Mouse (Mus musculus) heart, embryonic 16.5 days (tissue): ENCODE results near the gene Isg20l2. TPM values are rescaled to one million over a fixed set of nuclear protein-coding genes. Genes with fewer than 3 reads are reported as not detected.
A peak's percentile ranks its signal among the peaks of the same experiment; 100 is the strongest.

Experiments used
- ATAC-seq: fragments of 200-750 bp; cut with Nextera tagmentation; replicated peaks from 2 replicates; pipeline ENCODE4 v1.8.0; 2017; ENCODE audit warnings: moderate number of reproducible peaks; ENCODE audit not compliant: insufficient read depth, low FRiP score; ENCODE audit errors: extremely low read depth
- H3K27ac ChIP-seq: fragments of 300-500 bp; sonication (generic); 2 replicates; pipeline ENCODE4 v1.5.1; 2014; ENCODE audit warnings: mild to moderate bottlenecking, low read length, control low read depth, moderate library complexity
- H3K27me3 ChIP-seq: fragments of 300-500 bp; sonication (generic); 2 replicates; pipeline ENCODE4 v1.6.1; 2014; ENCODE audit warnings: low read length, mixed read lengths; ENCODE audit not compliant: control insufficient read depth, insufficient read depth
- H3K36me3 ChIP-seq: fragments of 300-500 bp; sonication (generic); 2 replicates; pipeline ENCODE4 v1.6.1; 2014; ENCODE audit not compliant: control insufficient read depth, insufficient read depth
- H3K4me1 ChIP-seq: fragments of 300-500 bp; sonication (generic); 2 replicates; pipeline ENCODE4 v1.6.1; 2014; ENCODE audit warnings: low read length, mixed read lengths; ENCODE audit not compliant: control insufficient read depth, insufficient read depth
- H3K4me2 ChIP-seq: fragments of 300-500 bp; sonication (generic); 2 replicates; pipeline ENCODE4 v1.6.1; 2014; ENCODE audit warnings: low read depth, mild to moderate bottlenecking, control low read depth, low read length
- H3K4me3 ChIP-seq: fragments of 300-500 bp; sonication (generic); 2 replicates; pipeline ENCODE4 v1.5.1; 2014; ENCODE audit warnings: mild to moderate bottlenecking, control low read depth, low read length
- H3K9ac ChIP-seq: fragments of 300-500 bp; sonication (generic); 2 replicates; pipeline ENCODE4 v1.6.1; 2014; ENCODE audit warnings: low read length, control low read depth
- H3K9me3 ChIP-seq: fragments of 300-500 bp; sonication (generic); replicated peaks from 2 replicates; pipeline ENCODE4 v1.6.1; 2016; ENCODE audit warnings: low read length; ENCODE audit not compliant: control insufficient read depth
- WGBS: fragments of 180-500 bp; shearing (Covaris S2); extraction: QIAGEN DNeasy Blood & Tissue Kit; methylation state at CpG from one replicate; pipeline ENCODE4 v1.1.7; 2014; 5-methylcytosine and 5-hydroxymethylcytosine counted together
- polyA plus RNA-seq: library from polyadenylated mRNA; unstranded; fragments of >200 nt; fragmentation: Nextera tagmentation; extraction: Ambion mirVana; gene quantifications from 2 replicates; pipeline ENCODE4 v1.2.1, GENCODE M21; 2015

Isg20l2 gene
- polyA plus RNA-seq, 1 experiment from 2014 or later = 29.2 TPM

DNA sequence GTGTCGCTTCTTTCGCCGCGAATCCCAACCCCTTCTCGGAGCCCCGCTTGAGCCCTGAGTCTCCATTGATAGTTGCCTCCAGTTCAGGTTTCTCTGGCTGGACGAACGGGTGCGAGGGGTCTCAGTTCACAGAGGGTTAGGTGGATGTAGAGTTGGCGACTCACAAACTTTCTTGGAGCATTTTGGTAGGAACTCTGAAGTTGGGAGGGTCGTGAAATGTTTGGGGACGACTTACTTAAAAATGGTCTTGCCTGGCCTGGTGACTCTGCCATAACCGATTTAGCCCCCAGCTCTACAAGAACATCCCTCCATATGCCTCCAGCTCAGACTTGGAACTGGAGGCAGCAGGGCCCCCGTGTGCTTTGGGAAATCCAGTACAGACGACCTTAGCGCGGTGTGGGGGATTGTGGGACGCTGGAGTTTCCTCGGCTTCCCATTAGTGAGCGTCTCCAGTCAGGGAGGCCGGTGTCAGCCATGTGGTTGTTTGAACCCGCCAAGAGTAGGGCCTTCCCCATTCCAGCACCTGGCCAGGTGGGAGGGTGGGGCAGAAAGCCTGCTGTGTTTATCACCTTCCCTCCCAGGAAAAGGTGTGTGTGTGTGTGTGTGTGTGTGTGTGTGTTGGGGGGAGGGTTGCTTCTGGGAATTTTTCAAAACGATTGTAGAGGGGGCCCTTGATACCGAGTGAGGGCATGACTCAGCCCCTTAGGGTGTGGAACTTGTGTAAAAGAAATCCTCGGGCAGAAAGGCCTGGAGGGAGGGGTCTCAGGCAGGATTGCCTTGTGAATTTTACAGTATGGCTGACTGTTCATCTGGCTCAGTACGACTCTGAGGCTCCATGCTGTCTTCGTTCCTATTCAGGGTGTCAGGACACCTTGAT, 22.9 kb upstream of the Isg20l2 start:
- no peak for ATAC-seq
- H3K36me3 ChIP-seq = no peaks in the 10 kb centered on the region
- H3K27ac ChIP-seq = peak overlapping the region; percentile 96
- H3K9me3 ChIP-seq = no peaks in the 10 kb centered on the region
- peak overlapping the region; percentile 93 for H3K4me2 ChIP-seq
- WGBS = 0% methylated on average over 27 of the region's 27 CpGs
- no peaks in the 10 kb centered on the region for H3K27me3 ChIP-seq
- H3K4me1 ChIP-seq = peaks cover 32% of the 10 kb centered on the region
- H3K4me3 ChIP-seq = peak overlapping the region; percentile 77
- peak overlapping the region; percentile 91 for H3K9ac ChIP-seq

DNA sequence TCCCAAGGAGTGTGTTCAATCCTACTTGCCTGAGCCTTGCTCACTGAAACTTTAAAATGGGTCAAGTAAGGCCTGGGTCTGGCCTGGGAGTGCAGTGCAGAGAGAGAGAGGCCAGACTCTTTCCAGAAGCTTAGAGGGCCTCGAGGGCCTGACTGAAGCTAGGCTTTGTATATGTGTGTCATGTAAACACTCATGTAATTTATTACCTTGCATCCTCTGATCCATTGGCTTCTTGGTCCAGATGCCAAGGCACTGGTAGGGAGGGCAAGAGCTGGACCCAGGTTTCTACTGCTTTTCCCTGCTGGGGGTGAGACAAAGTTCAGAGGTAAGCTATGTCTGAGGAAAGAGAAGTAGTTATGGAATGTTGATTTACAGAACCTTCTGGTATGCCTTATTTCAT, 22.2 kb upstream of the Isg20l2 start:
- 6% methylated on average over 1 of the region's 1 CpGs for WGBS
- Histone ChIP-seq H3K9ac (peak overlapping the region; percentile 91), H3K27ac (peak overlapping the region; percentile 96), H3K4me2 (peak overlapping the region; percentile 93), H3K4me3 (peak overlapping the region; percentile 77), H3K9me3 (no peaks in the 10 kb centered on the region), H3K4me1 (peaks cover 32% of the 10 kb centered on the region), H3K36me3 (no peaks in the 10 kb centered on the region), H3K27me3 (no peaks in the 10 kb centered on the region)
- ATAC-seq = no peak

DNA sequence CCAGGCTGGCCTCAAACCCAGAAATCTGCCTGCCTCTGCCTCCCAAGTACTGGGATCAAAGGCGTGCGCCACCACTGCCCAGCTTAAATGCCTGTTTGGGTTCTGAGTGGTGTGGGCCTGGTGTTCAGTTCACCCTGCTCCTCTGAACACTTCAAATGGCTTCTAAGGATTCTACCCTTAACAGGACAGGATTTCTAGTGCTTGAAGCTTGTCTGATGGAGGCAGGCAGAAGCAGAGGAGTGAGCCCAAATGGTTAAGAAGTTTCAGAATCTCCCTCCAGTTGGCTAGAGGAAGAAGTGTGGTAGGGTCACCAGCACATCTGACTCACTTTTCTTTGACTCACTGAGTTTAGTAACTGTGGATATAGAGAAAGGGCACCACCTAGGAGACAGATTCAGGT, 20.7 kb upstream of the Isg20l2 start:
- H3K4me1 ChIP-seq = peaks cover 32% of the 10 kb centered on the region
- H3K9ac ChIP-seq = peak overlapping the region; percentile 65; the same call in 1 of the 2 replicates
- H3K36me3 ChIP-seq = peaks cover 12% of the 10 kb centered on the region
- no peaks in the 10 kb centered on the region for H3K27me3 ChIP-seq
- H3K4me2 ChIP-seq = peak overlapping the region; percentile 73; the same call in 1 of the 2 replicates
- 98% methylated on average over 2 of the region's 2 CpGs for WGBS
- no peak for ATAC-seq
- peak overlapping the region; percentile 86 for H3K27ac ChIP-seq
- no peaks in the 10 kb centered on the region for H3K9me3 ChIP-seq
- no peak overlapping the region for H3K4me3 ChIP-seq

DNA sequence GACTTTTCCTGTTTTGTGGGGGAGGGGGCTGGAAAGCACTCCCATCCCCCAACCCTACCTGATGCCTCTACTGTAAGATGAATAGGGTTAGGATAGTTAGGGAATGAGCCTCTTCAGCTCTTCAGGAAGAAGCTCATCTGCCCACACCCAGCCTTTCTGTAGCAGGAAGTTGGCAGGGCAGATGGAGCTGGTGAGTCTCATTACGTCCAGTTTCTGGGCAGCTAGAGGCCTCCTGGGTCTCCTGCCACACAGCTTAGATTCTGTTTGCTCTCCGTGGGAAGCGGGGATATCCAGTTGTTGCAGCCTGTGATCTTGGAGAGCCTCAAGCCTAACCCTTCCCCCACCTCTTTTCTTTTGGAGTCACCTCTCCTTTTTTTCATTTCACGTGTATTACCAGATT, 20.2 kb upstream of the Isg20l2 start:
- 24% methylated on average over 4 of the region's 4 CpGs for WGBS
- Histone ChIP-seq H3K4me1 (peaks cover 32% of the 10 kb centered on the region), H3K9ac (peak overlapping the region; percentile 65), H3K36me3 (peaks cover 15% of the 10 kb centered on the region), H3K9me3 (no peaks in the 10 kb centered on the region), H3K27me3 (no peaks in the 10 kb centered on the region), H3K4me3 (peak overlapping the region; percentile 54), H3K27ac (peak overlapping the region; percentile 86), H3K4me2 (peak overlapping the region; percentile 73)
- no peak for ATAC-seq

DNA sequence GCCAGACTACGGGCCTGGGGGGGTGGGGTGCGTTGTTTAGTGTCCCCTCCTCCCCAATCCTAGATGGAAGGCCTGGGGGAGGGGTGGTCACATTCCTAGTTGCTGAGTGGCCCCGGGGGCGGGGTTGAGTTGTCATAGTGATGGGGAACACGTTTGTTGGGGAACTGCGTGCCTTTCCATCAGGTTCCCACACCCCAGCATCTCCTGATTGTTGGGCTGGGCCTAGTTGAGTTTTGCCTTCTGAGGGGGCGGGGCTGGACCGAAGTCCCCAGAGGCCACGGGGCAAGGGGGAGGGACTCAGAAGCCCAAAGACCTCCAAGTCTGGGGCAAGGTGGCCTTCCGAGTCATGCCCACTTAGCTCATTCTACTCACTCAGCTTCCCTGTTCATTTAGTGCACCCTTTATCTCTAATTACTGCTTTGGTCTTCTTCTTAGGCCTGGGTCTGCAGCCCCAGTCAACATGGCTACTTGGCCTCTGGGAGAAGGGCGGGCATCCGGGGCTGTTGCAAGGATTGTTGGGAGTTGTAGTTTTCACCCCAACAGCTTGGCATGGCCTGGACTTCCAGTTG, 19.5 kb upstream of the Isg20l2 start:
- H3K4me1 ChIP-seq = peaks cover 32% of the 10 kb centered on the region
- no peaks in the 10 kb centered on the region for H3K9me3 ChIP-seq
- H3K27me3 ChIP-seq = no peaks in the 10 kb centered on the region
- peak; percentile 13; the same call in 1 of the 2 replicates for ATAC-seq
- peak overlapping the region; percentile 73 for H3K4me2 ChIP-seq
- peak overlapping the region; percentile 86 for H3K27ac ChIP-seq
- H3K9ac ChIP-seq = peak overlapping the region; percentile 65
- peaks cover 23% of the 10 kb centered on the region for H3K36me3 ChIP-seq
- 10% methylated on average over 12 of the region's 12 CpGs for WGBS
- H3K4me3 ChIP-seq = peak overlapping the region; percentile 54

DNA sequence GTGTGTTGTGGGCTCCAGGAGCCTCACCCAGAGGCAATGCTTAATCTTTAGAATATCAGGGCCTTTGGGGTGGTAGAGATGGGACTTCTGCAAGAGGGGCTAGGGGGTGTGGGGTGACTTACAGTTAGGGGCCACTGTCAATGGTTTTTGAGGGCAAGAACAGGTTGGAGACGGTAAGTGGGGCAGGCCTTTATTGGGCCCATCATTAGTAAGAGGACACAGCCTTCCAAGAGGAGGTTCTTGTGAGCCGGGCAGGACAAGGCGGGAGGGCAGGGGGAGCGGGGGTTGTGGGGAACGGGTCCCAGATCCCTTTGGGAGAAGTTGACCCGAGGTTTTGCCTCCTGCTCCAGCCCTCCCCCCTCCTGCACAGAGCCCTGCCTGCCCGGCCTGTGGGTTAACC, 16.6 kb upstream of the Isg20l2 start:
- Histone ChIP-seq H3K27me3 (no peaks in the 10 kb centered on the region), H3K4me1 (peaks cover 23% of the 10 kb centered on the region), H3K36me3 (peaks cover 35% of the 10 kb centered on the region), H3K9me3 (no peaks in the 10 kb centered on the region), H3K9ac (no peak overlapping the region), H3K4me3 (no peak overlapping the region), H3K27ac (no peak overlapping the region), H3K4me2 (no peak overlapping the region)
- WGBS = 77% methylated on average over 7 of the region's 7 CpGs
- ATAC-seq = no peak

DNA sequence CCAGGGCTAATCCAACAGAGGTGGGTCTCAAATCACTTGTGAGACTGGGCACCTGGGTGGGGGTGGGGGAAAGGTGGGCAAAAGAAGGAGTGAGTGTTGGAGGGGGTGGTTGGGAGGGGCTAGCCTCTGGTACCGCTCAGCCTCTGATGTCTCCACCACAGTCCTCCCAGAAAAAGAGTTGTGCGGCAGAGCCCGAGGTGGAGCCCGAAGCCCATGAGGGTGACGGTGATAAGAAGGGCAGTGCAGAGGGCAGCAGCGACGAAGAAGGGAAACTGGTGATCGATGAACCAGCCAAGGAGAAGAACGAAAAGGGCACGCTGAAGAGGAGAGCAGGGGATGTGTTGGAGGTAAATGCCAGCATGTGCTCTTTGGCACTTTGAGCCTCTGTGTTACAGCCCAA, 16.2 kb upstream of the Isg20l2 start:
- H3K27me3 ChIP-seq = no peaks in the 10 kb centered on the region
- H3K9ac ChIP-seq = no peak overlapping the region
- H3K4me1 ChIP-seq = peaks cover 19% of the 10 kb centered on the region
- H3K4me2 ChIP-seq = no peak overlapping the region
- H3K4me3 ChIP-seq = no peak overlapping the region
- 92% methylated on average over 10 of the region's 10 CpGs for WGBS
- ATAC-seq = no peak
- no peak overlapping the region for H3K27ac ChIP-seq
- peaks cover 35% of the 10 kb centered on the region for H3K36me3 ChIP-seq
- no peaks in the 10 kb centered on the region for H3K9me3 ChIP-seq

DNA sequence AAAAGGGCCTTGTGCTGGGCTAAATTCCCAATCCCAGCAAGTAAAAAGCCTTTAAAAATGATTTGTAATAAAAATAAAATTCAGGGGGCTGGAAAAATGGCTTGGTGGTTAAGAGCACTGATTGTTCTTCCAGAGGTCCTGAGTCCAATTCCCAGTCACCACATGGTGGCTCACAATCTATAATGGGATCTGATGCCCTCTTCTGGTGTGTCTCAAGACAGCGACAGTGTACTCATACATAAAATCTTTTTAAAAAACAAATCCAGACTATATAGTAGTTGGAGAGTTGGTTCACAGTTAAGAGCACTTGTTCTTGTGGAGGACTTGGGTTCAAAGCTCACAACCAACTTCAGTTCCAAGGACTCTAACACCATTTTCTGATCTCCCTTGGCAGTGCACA, 13.1 kb upstream of the Isg20l2 start:
- Histone ChIP-seq H3K9ac (no peak overlapping the region), H3K4me3 (no peak overlapping the region), H3K36me3 (peaks cover 38% of the 10 kb centered on the region), H3K27ac (no peak overlapping the region), H3K4me2 (no peak overlapping the region), H3K9me3 (no peaks in the 10 kb centered on the region), H3K27me3 (no peaks in the 10 kb centered on the region), H3K4me1 (peaks cover 4% of the 10 kb centered on the region)
- ATAC-seq = no peak
- WGBS = 92% methylated on average over 1 of the region's 1 CpGs

DNA sequence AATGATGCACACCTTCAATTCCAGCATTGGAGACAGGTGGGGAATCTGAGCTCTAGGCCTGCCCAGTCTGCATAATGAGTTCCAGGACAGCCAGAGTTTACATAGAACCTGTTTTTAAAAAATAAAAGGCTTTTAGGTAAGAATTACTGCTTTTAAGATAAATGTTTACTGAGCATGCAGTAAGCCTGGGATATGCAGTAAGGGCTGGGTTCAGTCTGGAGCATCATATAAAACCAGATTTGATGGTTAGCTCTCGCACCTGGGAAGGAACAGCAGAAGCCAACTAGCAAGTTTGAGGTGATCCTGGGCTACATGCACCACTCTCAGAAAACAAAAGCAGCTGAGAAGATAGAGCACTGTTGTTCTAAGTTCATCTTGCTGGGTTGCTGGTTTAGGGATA, 11.6 kb upstream of the Isg20l2 start:
- Histone ChIP-seq H3K27ac (no peak overlapping the region; the same call in 1 of the 2 replicates), H3K36me3 (peaks cover 41% of the 10 kb centered on the region), H3K4me3 (no peak overlapping the region), H3K27me3 (no peaks in the 10 kb centered on the region), H3K9ac (no peak overlapping the region), H3K9me3 (no peaks in the 10 kb centered on the region), H3K4me2 (peak overlapping the region; percentile 84), H3K4me1 (peaks cover 4% of the 10 kb centered on the region)
- no peak for ATAC-seq
- 98% methylated on average over 1 of the region's 1 CpGs for WGBS
